Mouse (Mus musculus): Measurements from ENCODE around the gene 1700025C18Rik. TPM values are rescaled to one million over a fixed set of nuclear protein-coding genes. Genes with fewer than 3 reads are reported as not detected.
A peak's percentile ranks its signal among the peaks of the same experiment; 100 is the strongest.

Gene 1700025C18Rik
- polyA plus RNA-seq, 1 experiment from 2014 or later: not detected

DNA sequence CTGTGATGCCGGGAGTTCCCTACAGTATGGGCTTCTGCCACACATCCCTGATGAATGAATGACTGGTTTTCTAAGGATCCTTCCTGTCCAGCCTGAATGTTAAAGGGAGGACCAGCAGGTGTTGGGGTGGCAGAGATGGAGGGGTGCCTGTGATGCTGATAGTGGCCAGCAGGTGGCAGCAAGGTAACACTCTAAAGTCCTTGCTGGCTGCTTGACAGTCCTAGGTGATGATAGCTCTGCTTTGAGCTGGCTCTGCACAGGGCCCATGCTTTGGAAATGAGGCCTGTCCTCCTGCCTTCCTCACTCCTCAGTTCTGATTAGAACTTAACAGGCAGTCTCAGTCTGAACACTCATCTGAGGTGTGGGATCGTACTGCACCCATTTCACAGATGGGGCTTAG is 15.6 kb downstream of the 1700025C18Rik start:
- no peak overlapping the region for H3K27ac ChIP-seq
- no peaks in the 10 kb centered on the region for H3K36me3 ChIP-seq
- no peaks in the 10 kb centered on the region for H3K4me1 ChIP-seq (replicated peaks)
- WGBS: 34% methylated on average over 2 of the region's 2 CpGs
- H3K4me2 ChIP-seq (replicated peaks): no peak overlapping the region
- H3K4me3 ChIP-seq (replicated peaks): no peak overlapping the region
- no peaks in the 10 kb centered on the region for H3K9me3 ChIP-seq
- no peak overlapping the region for H3K9ac ChIP-seq
- H3K27me3 ChIP-seq (replicated peaks): peaks cover 73% of the 10 kb centered on the region
- ATAC-seq: peak; percentile 62; the same call in 1 of the 2 replicates

DNA sequence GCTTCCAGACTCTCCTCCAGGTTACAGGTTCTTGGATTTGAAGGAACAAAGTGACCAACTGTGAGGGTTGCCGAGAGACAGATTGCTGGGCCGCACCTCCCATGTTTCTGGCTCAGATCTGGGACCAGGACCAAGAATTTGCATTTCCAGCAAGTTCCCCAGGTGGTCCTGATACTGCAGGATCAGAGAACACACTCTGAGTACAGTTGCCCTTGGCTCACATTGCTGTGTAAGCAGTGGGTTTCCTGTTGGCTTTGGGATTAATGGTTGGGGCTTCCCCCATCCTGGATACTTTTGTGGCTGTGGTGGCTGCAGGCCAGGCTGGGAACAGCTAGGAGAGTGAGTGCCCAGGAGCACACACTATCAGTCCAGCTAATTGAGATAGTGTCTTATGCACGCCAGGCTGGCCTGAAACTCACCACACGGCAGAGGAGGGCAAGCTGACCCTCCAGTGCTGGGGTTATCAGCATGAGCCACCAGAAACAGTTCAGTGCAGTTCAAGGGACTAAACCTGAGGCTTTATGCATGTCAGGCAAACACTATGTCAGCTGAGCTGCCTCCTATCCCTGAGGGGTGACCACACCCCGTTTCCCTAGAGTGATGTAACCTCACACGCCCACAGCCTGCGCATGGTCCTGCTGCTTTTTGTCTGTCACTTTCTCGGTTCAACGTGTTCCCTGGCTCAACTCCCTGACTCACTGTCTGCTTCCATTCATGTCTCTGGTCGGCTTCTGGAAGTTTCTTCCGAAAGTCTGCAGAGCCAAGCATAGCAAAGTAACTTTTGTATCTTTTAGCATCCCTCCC is 16.3 kb downstream of the 1700025C18Rik start:
- WGBS: 40% methylated on average over 11 of the region's 11 CpGs
- ATAC-seq: no peak

DNA sequence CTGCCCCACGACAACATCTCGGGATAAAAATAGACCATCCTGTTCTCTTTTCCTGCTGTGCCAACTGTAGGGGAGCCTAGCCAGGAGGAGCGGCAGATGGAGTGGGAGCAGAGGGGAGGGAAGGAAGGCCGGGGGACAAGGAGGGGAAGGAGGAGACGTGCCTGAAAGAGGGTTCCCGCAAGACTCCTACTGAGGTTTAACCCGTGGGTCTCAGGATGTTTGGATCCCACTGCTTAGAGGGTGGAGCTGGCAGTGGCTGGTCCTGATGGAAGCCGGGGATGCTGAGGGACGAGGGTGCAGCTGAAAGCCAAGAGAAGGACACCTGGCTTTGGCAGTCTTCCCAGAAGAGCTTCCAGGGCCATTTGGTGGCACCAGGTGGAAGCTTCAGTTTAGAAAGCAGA is 17.2 kb downstream of the 1700025C18Rik start:
- ATAC-seq: no peak

More for the DNA sequence above, 16.3 kb downstream of the 1700025C18Rik start:
- H3K36me3 ChIP-seq: no peaks in the 10 kb centered on the region
- H3K4me3 ChIP-seq (replicated peaks): no peak overlapping the region
- H3K27me3 ChIP-seq (replicated peaks): peaks cover 68% of the 10 kb centered on the region
- no peak overlapping the region for H3K4me2 ChIP-seq (replicated peaks)
- H3K27ac ChIP-seq: no peak overlapping the region
- H3K4me1 ChIP-seq (replicated peaks): no peaks in the 10 kb centered on the region
- no peak overlapping the region for H3K9ac ChIP-seq
- no peaks in the 10 kb centered on the region for H3K9me3 ChIP-seq

DNA sequence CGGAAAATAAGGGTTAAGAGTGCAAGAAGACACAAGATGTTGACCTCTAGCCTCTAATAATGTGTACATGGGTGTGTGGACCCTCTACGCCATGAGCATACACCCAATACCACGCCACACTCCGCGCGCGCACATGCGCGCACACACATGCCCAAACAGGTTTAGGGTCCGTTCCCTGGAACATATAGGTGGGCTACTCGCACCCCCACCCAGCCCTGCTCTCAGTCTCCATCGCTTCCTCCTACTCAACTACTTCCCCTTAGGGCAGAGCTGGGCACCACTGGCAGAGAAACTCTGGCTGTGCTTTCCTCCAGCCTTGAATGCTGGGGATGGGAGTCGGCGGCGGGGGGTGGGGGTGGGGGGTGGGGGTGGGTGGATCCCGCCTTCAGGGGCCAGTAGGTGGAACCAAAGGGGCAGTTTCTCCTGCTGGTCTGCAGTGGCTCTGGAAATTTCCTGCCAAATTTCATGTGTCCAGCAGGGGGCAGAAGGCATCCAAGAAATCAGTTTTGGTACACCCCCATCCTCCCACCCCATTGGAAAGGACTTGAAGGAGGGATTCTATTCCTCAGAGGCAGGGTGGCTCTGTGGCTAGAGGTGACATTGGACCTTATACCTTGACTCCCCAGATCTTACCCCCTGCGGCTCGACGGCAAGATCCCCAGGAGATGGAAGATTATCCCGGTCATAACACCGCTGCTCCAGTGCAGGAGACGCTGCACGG is 20.3 kb downstream of the 1700025C18Rik start:
- Histone ChIP-seq H3K4me2 (replicated peaks) (peak overlapping the region; percentile 28; the same call in 1 of the 2 replicates), H3K4me3 (replicated peaks) (no peak overlapping the region), H3K4me1 (replicated peaks) (no peaks in the 10 kb centered on the region), H3K27me3 (replicated peaks) (peaks cover 29% of the 10 kb centered on the region), H3K9me3 (no peaks in the 10 kb centered on the region), H3K27ac (no peak overlapping the region), H3K9ac (no peak overlapping the region), H3K36me3 (no peaks in the 10 kb centered on the region)
- 19% methylated on average over 23 of the region's 23 CpGs for WGBS
- ATAC-seq: peak; percentile 41; the same call in 1 of the 2 replicates

More for the DNA sequence above, 17.2 kb downstream of the 1700025C18Rik start:
- Histone ChIP-seq H3K9ac (no peak overlapping the region), H3K9me3 (no peaks in the 10 kb centered on the region), H3K4me2 (replicated peaks) (no peak overlapping the region), H3K27me3 (replicated peaks) (peaks cover 59% of the 10 kb centered on the region), H3K36me3 (no peaks in the 10 kb centered on the region), H3K4me1 (replicated peaks) (no peaks in the 10 kb centered on the region), H3K27ac (no peak overlapping the region), H3K4me3 (replicated peaks) (no peak overlapping the region)
- 23% methylated on average over 9 of the region's 9 CpGs for WGBS

DNA sequence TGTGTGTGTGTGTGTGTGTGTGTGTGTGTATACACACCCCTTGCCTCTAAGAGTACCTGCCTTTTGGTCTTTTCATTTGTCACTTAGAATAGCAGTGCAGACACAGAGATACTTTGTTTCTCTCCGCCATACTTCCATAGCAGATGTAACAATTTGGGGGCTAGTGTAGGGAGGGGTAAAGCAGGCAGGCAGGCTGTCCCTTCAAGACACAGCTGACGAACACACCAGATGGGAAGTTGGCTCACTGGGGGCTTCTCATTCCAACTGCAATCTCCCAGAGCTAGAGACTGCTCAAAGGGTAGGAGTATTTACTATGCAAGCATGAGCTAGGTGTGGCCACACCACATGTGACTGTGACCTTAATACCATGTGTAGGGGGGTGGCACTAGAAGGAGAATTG is 21.7 kb downstream of the 1700025C18Rik start:
- no peaks in the 10 kb centered on the region for H3K9me3 ChIP-seq
- H3K9ac ChIP-seq: no peak overlapping the region
- no peaks in the 10 kb centered on the region for H3K36me3 ChIP-seq
- no peak overlapping the region for H3K4me2 ChIP-seq (replicated peaks)
- H3K4me3 ChIP-seq (replicated peaks): no peak overlapping the region
- ATAC-seq: no peak
- H3K27ac ChIP-seq: no peak overlapping the region
- H3K27me3 ChIP-seq (replicated peaks): peaks cover 15% of the 10 kb centered on the region
- WGBS: 67% methylated on average over 2 of the region's 2 CpGs
- no peaks in the 10 kb centered on the region for H3K4me1 ChIP-seq (replicated peaks)

DNA sequence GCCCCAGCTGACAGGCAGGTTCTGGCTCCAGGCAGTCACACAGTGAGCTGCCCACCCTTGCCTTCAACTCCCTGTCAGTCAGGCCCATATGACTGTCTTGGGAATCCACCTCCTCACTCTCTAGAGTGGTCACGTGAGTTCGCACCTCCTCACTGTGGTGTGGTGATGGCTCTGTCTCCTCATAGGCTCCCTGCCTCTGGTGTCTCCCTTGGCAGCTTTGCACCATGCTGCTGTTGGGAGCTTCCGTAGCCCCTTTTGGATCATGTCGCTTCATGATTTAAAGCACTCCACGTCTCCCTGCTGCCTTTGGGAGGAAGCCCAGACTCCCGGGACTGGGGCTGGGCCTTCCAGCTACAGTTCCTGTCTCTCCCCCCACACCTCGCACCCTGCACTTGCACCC is 26.1 kb downstream of the 1700025C18Rik start:
- no peak for ATAC-seq

DNA sequence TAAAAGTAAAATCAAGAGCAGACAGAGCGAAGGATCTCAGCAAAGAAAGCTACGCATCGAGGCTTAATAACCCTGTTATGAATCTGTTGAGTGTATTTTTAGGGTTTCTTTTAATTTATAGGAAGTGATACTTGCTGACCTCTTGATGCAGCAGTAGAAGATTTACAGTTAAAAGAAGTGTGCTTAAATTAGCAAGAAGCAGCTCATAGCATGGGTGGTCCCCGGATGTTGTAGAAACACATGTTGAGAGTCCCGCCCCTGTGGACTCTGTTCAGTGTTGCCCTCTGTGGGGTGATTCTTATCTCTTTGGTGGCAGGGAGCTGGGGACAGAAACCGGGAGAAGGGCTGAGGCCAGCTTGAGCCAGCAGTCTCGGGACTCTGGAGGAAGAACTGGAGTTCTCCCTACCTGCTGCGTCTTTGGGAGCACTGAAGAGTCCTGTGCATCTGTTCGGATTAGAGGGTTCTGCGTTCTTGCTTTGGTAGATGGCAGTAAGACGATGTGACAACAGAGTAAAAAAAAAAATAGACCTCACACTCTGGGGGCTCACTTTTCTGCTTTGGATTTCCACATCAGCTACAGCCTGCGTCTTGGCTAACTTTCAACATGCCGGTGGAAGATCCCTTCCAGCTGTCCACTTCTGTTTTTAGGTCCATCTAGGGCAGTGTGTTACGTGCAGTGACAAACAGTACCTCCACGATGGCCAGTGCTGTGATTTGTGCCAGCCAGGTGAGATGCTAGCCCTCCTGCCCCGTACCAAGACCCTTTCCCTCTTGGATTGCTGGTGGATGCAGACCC is 28.7 kb downstream of the 1700025C18Rik start:
- H3K36me3 ChIP-seq: no peaks in the 10 kb centered on the region
- H3K9ac ChIP-seq: no peak overlapping the region
- H3K4me2 ChIP-seq (replicated peaks): no peak overlapping the region
- H3K4me3 ChIP-seq (replicated peaks): no peak overlapping the region
- H3K9me3 ChIP-seq: no peaks in the 10 kb centered on the region
- H3K27me3 ChIP-seq (replicated peaks): 0 out of 2 replicates have a peak, but pooled peaks cover under 1% of the 10 kb centered on the region
- 0 out of 2 replicates have a peak, but pooled peaks have one; percentile 43 for ATAC-seq
- H3K4me1 ChIP-seq (replicated peaks): peaks cover 8% of the 10 kb centered on the region; the same call in 1 of the 2 replicates
- 45% methylated on average over 16 of the region's 16 CpGs for WGBS
- H3K27ac ChIP-seq: peak overlapping the region; percentile 51; the same call in 1 of the 2 replicates

More for the DNA sequence above, 26.1 kb downstream of the 1700025C18Rik start:
- Histone ChIP-seq H3K27me3 (replicated peaks) (no peaks in the 10 kb centered on the region), H3K9me3 (no peaks in the 10 kb centered on the region), H3K27ac (no peak overlapping the region), H3K9ac (no peak overlapping the region), H3K4me3 (replicated peaks) (no peak overlapping the region), H3K4me1 (replicated peaks) (peaks cover 6% of the 10 kb centered on the region; the same call in 1 of the 2 replicates), H3K36me3 (no peaks in the 10 kb centered on the region), H3K4me2 (replicated peaks) (no peak overlapping the region)
- 51% methylated on average over 7 of the region's 7 CpGs for WGBS

DNA sequence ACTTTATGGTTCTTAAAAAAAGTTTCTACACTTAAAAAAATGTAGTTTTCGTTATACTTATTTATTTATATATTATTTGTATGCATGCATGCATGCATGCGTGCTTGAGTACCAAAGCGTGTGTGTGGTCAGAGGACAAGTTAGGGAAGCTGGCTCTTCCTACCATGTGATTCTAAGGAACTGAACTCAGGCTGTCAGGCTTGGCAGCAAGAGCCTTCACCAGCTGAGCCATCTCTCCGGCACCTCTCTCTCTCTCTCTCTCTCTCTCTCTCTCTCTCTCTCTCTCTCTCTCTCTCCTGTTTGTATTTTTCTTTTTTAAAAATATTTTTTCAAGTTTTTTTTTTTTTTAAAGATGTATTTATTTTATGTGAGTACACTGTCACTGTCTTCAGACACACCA is 30.6 kb downstream of the 1700025C18Rik start:
- ATAC-seq: no peak
- WGBS: 88% methylated on average over 4 of the region's 4 CpGs

DNA sequence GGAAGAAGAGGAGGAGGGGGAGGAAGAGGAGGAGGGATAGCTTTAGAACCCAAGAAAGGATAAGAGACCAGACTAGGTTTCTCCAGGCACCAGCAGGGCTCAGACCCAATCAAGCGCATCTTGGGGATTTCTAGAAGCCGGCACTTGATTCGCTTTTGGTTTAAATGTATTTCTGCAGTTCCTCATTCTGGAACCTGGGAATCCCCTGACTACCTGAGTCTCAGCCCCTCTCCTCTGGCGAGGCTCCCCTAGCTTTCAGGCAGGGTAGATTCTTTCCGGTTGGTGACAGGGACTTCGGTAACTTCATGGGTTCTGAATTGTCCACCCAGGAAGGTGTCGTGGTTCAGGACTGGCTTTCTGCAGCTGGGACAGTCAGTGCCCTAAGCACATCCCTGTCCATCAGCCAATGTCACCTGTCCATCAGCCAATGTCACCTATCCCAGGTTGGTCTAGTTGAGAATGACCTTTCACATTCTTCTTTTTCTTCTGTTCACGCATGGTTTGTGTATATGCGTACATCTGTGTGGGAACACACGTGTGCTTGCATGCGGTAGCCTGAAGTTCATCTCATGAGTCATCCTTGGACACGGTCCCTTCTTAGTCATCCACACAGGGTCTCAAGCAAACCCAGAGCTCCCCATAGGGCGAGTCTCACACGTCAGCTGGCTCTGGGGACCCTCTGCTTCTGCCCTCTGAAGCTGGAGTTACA is 34.0 kb downstream of the 1700025C18Rik start:
- no peak for ATAC-seq
- peaks cover 7% of the 10 kb centered on the region; the same call in 1 of the 2 replicates for H3K27me3 ChIP-seq (replicated peaks)
- H3K4me3 ChIP-seq (replicated peaks): no peak overlapping the region
- no peaks in the 10 kb centered on the region for H3K36me3 ChIP-seq
- WGBS: 78% methylated on average over 14 of the region's 14 CpGs
- peak overlapping the region; percentile 68 for H3K4me2 ChIP-seq (replicated peaks)
- no peaks in the 10 kb centered on the region for H3K9me3 ChIP-seq
- H3K9ac ChIP-seq: no peak overlapping the region
- H3K27ac ChIP-seq: no peak overlapping the region
- peaks cover 19% of the 10 kb centered on the region for H3K4me1 ChIP-seq (replicated peaks)

More for the DNA sequence above, 30.6 kb downstream of the 1700025C18Rik start:
- peaks cover 23% of the 10 kb centered on the region for H3K4me1 ChIP-seq (replicated peaks)
- no peaks in the 10 kb centered on the region for H3K9me3 ChIP-seq
- H3K4me2 ChIP-seq (replicated peaks): no peak overlapping the region
- H3K9ac ChIP-seq: no peak overlapping the region
- H3K27ac ChIP-seq: no peak overlapping the region
- no peaks in the 10 kb centered on the region for H3K36me3 ChIP-seq
- no peak overlapping the region for H3K4me3 ChIP-seq (replicated peaks)
- H3K27me3 ChIP-seq (replicated peaks): 0 out of 2 replicates have a peak, but pooled peaks cover 7% of the 10 kb centered on the region

DNA sequence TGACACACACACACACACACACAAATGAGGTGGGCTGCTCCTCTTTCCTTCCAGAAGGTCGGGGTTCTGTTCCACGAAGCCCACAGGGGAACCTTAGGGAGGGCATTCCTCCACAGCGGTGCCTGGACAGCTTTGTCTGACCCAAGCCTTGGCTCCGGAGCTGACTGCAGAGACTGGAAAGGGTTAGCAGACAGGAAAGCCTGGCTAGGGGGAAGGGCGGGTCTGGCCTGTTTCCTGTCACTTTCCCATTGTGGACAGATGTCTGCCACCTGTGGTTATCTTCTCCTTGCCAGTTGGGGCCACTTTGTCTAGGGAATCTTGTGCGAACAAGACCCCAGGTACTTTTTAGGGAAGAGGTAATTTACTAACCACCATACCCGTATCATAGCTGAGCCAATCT is 34.6 kb downstream of the 1700025C18Rik start:
- peak overlapping the region; percentile 14; the same call in 1 of the 2 replicates for H3K27ac ChIP-seq
- H3K27me3 ChIP-seq (replicated peaks): peaks cover 7% of the 10 kb centered on the region; the same call in 1 of the 2 replicates
- H3K9ac ChIP-seq: peak overlapping the region; percentile 18
- no peaks in the 10 kb centered on the region for H3K9me3 ChIP-seq
- 5% methylated on average over 7 of the region's 7 CpGs for WGBS
- peak; percentile 77 for ATAC-seq
- peak overlapping the region; percentile 39 for H3K4me3 ChIP-seq (replicated peaks)
- H3K4me2 ChIP-seq (replicated peaks): peak overlapping the region; percentile 68
- peaks cover 19% of the 10 kb centered on the region for H3K4me1 ChIP-seq (replicated peaks)
- no peaks in the 10 kb centered on the region for H3K36me3 ChIP-seq

Data from intestine, embryonic 15.5 days (tissue).